Mouse (Mus musculus): ENCODE data around the gene Pet100. TPM values are rescaled to one million over a fixed set of nuclear protein-coding genes. Genes with fewer than 3 reads are reported as not detected.

Gene Pet100
- 1.6 and 2.2 TPM in 2 replicates for polyA plus RNA-seq (2012; rRNA removed)

DNA sequence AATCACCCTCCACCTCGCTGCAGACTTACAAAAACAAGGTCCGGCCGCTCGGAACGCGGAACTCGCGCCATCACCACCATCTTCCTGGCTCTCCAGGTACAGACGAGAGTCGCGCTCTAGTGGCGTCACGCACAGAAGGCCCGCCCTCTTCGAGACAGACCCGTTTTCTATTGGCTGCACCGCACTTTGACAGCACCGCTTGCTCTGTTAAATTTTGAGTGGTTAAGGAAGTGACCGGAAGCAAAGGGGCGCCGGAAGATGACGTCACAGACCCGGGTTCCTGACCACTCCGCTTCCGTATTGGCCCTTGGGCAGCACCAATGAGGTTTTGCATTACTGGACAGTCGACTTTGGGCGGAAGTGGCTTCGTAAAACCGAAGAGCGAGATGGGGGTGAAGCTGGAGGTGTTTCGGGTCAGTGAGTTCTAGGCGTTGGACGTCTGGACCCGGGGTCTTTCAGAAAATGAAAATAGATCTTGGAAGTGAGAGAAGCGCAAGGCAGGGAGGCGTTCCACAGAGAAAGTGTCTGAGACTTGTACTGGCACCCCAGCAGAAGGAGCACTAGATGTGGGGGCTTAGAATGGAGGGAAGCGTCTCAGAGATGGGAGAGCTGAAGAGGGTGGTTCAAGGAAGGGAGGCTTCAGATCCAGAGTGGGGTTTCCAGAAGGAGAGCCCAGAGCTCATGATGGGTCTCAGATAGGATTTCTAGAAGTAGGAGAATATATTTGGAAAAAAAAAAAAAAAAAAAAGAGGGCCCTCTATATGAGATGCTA is at the start of gene Pet100, which contains the start of gene Xab2:
Pet100 (plus strand) TSS at position 350 of the 772 bp plus-strand sequence.
Xab2 (minus strand) TSS at position 118 of the 772 bp plus-strand sequence.

DNA sequence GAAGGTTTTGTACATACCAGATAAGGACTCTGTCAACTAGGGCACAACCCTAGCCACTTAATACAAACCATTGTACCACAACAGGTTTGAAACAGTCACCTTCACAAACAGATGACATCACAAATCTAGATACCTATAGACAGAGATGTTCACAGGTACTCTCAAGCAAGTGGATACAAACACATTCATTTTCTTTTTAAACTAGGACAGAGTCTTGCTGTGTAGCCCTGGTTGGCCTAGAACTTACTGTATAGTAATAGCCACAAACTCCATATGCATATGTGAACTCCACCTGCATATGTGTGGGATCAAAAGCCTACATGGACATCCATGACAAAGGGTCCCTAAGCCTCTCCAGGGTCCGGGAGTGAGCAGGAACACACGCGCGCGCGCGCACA is 34.4 kb upstream of the Pet100 start, which contains the start of gene Camsap3:
Camsap3 (plus strand) TSS at position 301 of the 398 bp plus-strand sequence.

DNA sequence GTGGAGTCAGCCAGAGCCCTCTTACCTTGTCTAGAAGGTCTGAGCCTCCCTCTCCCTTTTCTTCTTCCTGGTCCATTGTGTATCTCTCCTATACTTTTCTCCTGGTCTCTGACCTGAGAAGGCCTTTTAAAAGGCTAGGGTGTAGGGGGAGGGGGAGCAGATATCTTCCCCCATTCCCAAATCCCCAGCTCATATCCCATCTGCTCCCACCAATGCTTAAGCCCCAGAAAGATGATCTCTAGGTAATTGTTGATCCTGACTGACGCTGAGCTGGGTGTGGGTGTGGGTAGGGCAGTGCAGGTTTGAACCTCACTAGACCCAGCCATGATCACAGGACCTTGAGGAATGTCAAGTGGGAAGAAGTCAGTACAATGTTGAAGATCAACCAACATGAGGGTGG is 4.1 kb downstream of the Pet100 start, which contains the start of gene Pcp2:
Pcp2 (minus strand) TSS at position 101 of the 400 bp plus-strand sequence.

DNA sequence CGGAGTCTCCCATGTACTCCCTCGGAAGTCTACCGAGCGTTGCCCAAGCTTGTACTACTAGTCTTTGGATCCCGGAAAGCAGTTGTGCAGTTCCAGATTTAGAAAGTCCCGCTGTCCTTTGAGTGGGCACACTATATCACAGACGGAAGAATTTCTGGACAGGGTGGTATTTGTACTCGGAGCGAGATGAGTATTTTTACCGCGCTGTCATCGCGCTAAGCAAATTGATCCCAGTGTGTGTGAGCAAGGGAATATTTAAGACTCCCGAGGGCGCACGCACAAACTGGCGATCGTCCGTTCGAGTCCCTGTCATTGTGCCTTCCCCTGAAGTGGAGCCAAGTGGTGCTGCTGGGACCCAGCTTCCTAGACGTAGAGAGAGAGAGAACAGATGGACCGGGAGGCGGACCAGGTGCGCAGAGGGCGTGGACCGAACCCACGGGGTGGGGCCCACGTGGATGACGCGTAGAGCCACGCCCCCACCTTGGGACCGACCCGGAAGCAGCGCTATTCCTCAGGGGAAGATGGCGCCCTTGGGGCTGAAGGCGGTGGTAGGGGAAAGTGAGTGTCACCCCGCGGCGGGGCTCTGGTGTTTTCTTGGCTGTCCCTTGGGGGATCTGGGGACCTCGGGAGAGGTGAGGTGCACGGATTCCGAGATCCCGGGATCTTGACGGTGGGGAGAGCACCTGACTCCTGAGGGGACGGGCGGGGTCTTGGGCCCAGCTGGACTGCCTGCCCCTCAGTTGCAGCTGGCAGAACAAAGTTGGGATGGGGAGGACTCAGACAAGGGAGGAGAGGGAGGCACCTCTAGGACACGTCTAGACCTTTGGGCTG is 9.5 kb downstream of the Pet100 start, which contains the start of gene Stxbp2:
Stxbp2 (plus strand) TSS at position 309 of the 831 bp plus-strand sequence.

DNA sequence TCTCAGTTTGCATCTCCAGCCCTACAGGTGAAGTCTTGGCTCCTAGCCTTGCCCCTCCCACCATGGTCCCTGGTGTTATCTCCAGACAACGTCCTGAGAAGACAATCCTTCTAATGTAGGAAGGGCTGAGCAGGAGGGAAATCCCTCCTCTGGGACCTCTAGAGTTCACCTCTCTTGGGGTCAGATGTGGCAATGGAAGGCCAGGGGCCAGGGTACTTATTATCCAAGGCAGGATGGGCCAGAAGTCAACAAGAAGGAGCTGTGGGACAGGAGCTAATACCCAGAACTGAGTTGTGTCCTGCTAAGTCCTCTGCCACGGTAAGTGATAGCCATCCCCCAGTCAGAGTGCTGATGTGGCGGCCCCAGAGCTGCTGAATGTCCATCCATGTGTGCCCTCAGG is 34.2 kb downstream of the Pet100 start, which contains the start of gene Retn:
Retn (plus strand) TSS at position 245 of the 400 bp plus-strand sequence.

DNA sequence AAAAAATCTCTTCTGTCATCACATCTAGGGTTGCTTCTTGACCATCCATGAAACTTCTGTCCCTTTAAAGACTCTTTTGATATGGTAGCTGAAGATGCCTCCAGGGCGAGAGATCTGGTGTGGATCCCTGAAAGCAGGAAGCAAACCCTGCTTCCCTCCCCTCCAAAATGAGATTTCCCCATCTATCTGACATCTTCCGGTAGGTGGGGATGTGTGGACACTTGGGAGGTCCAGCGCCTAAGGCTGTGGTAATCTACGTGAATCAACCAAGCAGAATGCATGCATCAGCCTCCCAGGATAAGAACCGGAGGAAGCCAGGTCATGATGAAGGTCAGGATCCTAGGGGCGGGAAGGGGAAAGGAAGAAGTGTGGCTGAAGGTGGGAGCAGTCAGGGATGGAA is 44.2 kb downstream of the Pet100 start, which contains the start of gene Mcemp1:
Mcemp1 (plus strand) TSS at position 248 of the 400 bp plus-strand sequence.

DNA sequence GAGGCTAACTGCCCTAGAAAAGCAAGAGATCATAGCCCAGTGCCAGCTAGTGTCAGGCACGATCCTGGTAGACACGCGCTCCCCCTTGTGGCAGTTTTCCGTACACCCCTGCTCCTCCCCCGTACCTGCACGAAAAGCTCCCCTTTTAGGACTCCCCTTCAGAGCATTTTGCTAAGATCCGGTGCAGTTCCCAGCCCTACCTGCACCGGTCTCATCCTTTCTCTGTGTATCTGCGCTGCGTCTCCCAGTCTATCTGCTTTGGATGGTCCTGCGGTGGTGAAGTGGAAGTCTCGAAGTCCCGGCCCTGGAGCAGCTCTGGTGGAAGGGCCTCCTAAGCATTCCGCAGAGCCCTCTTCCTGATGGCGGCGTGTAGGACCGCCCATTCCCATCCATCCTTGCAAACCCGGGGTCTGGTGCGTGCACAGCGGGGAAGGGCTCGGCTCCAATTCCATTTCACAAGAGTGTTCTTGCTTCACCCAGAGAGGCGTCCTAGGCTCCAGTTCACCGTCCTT is 50.7 kb downstream of the Pet100 start, which contains the start of gene Fcor:
Fcor (minus strand) TSS at position 383 of the 512 bp plus-strand sequence.

Other genes with a start within 250 kb of the Pet100 start
- 85.2 and 90.2 TPM in 2 replicates for gene Arhgef18, start 228.5 kb upstream of the Pet100 start, polyA plus RNA-seq (2012; rRNA removed)
- gene Pex11g, start 153.9 kb upstream of the Pet100 start, polyA plus RNA-seq (2012; rRNA removed): 10.4 and 12.8 TPM in 2 replicates
- gene Tex45, start 150.7 kb upstream of the Pet100 start, polyA plus RNA-seq (2012; rRNA removed): 0.19 and 0.23 TPM in 2 replicates
- gene Zfp358, start 128.4 kb upstream of the Pet100 start, polyA plus RNA-seq (2012; rRNA removed): 125 and 143 TPM in 2 replicates
- 399 and 751 TPM in 2 replicates for gene Mcoln1, start 121.1 kb upstream of the Pet100 start, polyA plus RNA-seq (2012; rRNA removed)
- gene Pnpla6, start 106.2 kb upstream of the Pet100 start, polyA plus RNA-seq (2012; rRNA removed): 89.5 and 91.8 TPM in 2 replicates
- gene C330021F23Rik, start 53.6 kb upstream of the Pet100 start, polyA plus RNA-seq (2012; rRNA removed): 0.18 and 1.8 TPM in 2 replicates
- gene Camsap3, start 34.3 kb upstream of the Pet100 start, polyA plus RNA-seq (2012; rRNA removed): 20.9 and 23.5 TPM in 2 replicates
- 93.2 and 110 TPM in 2 replicates for gene Xab2, start 232 bp upstream of the Pet100 start, polyA plus RNA-seq (2012; rRNA removed)
- gene Pcp2, start 4.0 kb downstream of the Pet100 start, polyA plus RNA-seq (2012; rRNA removed): not detected in 2 replicates
- gene Stxbp2, start 9.4 kb downstream of the Pet100 start, polyA plus RNA-seq (2012; rRNA removed): 171 and 235 TPM in 2 replicates
- gene Retn, start 34.2 kb downstream of the Pet100 start, polyA plus RNA-seq (2012; rRNA removed): 49.5 and 60.2 TPM in 2 replicates
- 0.36 and 0.55 TPM in 2 replicates for gene Mcemp1, start 44.2 kb downstream of the Pet100 start, polyA plus RNA-seq (2012; rRNA removed)
- gene Fcor, start 50.8 kb downstream of the Pet100 start, polyA plus RNA-seq (2012; rRNA removed): 11.6 and 13.8 TPM in 2 replicates
- 40.3 and 41.1 TPM in 2 replicates for gene Trappc5, start 54.8 kb downstream of the Pet100 start, polyA plus RNA-seq (2012; rRNA removed)
- 0.11 and 0.20 TPM in 2 replicates for gene Fcer2a, start 72.6 kb downstream of the Pet100 start, polyA plus RNA-seq (2012; rRNA removed)
- gene Clec4g, start 99.1 kb downstream of the Pet100 start, polyA plus RNA-seq (2012; rRNA removed): 0.22 TPM in 1 of 2 replicates, not detected in the other
- 1.3 and 1.4 TPM in 2 replicates for gene Cd209a, start 127.4 kb downstream of the Pet100 start, polyA plus RNA-seq (2012; rRNA removed)
- not detected in 2 replicates for gene Cd209e, start 232.8 kb downstream of the Pet100 start, polyA plus RNA-seq (2012; rRNA removed)